Mouse (Mus musculus) lung, adult 2 months (tissue): ENCODE measurements around the gene Ipo5. TPM values are rescaled to one million over a fixed set of nuclear protein-coding genes. Genes with fewer than 3 reads are reported as not detected.
A peak's percentile ranks its signal among the peaks of the same experiment; 100 is the strongest.

Source experiments
- DNase-seq: peaks from one replicate; pipeline ENCODE4 v3.0.0; 2022
- H3K4me1 ChIP-seq: fragments of 200-500 bp; 2 replicates; pipeline ENCODE4 v1.6.1; 2011; ENCODE audit warnings: low read length; ENCODE audit not compliant: control insufficient read depth, insufficient read depth
- H3K4me3 ChIP-seq: fragments of 200-500 bp; replicated peaks from 2 replicates; pipeline ENCODE3; 2011; ENCODE audit warnings: low read depth, mild to moderate bottlenecking, control low read depth, low read length; ENCODE audit errors: extremely low read depth
- CTCF ChIP-seq: fragments of 200-500 bp; IDR thresholded peaks from 2 replicates; pipeline ENCODE4 v1.5.1; 2011; ENCODE audit warnings: mild to moderate bottlenecking, low read length, control low read depth; ENCODE audit not compliant: insufficient read depth
- POLR2A ChIP-seq: fragments of 200-500 bp; IDR thresholded peaks from 2 replicates; pipeline ENCODE4 v1.6.1; 2011; ENCODE audit warnings: low read depth, mild to moderate bottlenecking, control low read depth, low read length, borderline replicate concordance; ENCODE audit errors: extremely low read depth
- WGBS: fragments of 180-500 bp; shearing (Covaris S2); methylation state at CpG from one replicate; pipeline ENCODE4 v1.1.7; 2018; 5-methylcytosine and 5-hydroxymethylcytosine counted together
- polyA plus RNA-seq: library from polyadenylated mRNA; depleted of rRNA; stranded (reverse); fragments of >200 nt; gene quantifications from 2 replicates; pipeline ENCODE4 v1.2.3, GENCODE M21; 2012; rRNA removed

Ipo5 gene
- 10.3 and 17.8 TPM in 2 replicates for polyA plus RNA-seq

GRCm38 (mm10) chr14:120910733-120911324 is at the start of gene Ipo5:
Gene Ipo5, plus strand, starts transcription at chr14:120911224.
- H3K4me3 ChIP-seq: peak within 1 kb of the TSS; percentile 91
- peaks cover 2% of the 10 kb centered on the region; the same call in 1 of the 2 replicates for H3K4me1 ChIP-seq
- WGBS: 1% methylated on average over 81 of the region's 83 CpGs
- DNase-seq: peak; percentile 94
- no peak for TF ChIP-seq CTCF
- TF ChIP-seq POLR2A: 0 out of 2 replicates have a peak, but pooled peaks have one; percentile 29

GRCm38 (mm10) chr14:120863205-120863604 is 47.8 kb upstream of the Ipo5 start:
- TF ChIP-seq POLR2A: no peak
- TF ChIP-seq CTCF: no peak
- DNase-seq: no peak
- Histone ChIP-seq H3K4me3 (no peak overlapping the region), H3K4me1 (no peaks in the 10 kb centered on the region)
- 69% methylated on average over 3 of the region's 3 CpGs for WGBS

GRCm38 (mm10) chr14:120864896-120865295 is 46.1 kb upstream of the Ipo5 start:
- H3K4me3 ChIP-seq: no peak overlapping the region
- no peak for DNase-seq
- TF ChIP-seq POLR2A: no peak
- TF ChIP-seq CTCF: no peak
- 79% methylated on average over 4 of the region's 4 CpGs for WGBS
- no peaks in the 10 kb centered on the region for H3K4me1 ChIP-seq

GRCm38 (mm10) chr14:120866573-120866972 is 44.5 kb upstream of the Ipo5 start:
- no peak for DNase-seq
- TF ChIP-seq POLR2A (no peak), CTCF (no peak)
- whole genome bisulfite sequencing: 91% methylated on average over 8 of the region's 8 CpGs
- Histone ChIP-seq H3K4me3 (no peak overlapping the region), H3K4me1 (no peaks in the 10 kb centered on the region)

- H3K4me3 ChIP-seq: no peak overlapping the region
- no peak for DNase-seq
- H3K4me1 ChIP-seq: no peaks in the 10 kb centered on the region
- 77% methylated on average over 5 of the region's 5 CpGs for WGBS
- TF ChIP-seq CTCF (no peak), POLR2A (no peak)
These were observed 43.9 kb upstream of the Ipo5 start for GRCm38 (mm10) chr14:120867121-120867520.

- WGBS: 35% methylated on average over 8 of the region's 8 CpGs
- DNase-seq: no peak
- no peak for TF ChIP-seq POLR2A
- no peak for TF ChIP-seq CTCF
- no peaks in the 10 kb centered on the region for H3K4me1 ChIP-seq
- H3K4me3 ChIP-seq: no peak overlapping the region
These were observed 42.5 kb upstream of the Ipo5 start for GRCm38 (mm10) chr14:120868494-120868893.

- H3K4me1 ChIP-seq: no peaks in the 10 kb centered on the region
- WGBS: 79% methylated on average over 5 of the region's 5 CpGs
- no peak for TF ChIP-seq CTCF
- no peak for TF ChIP-seq POLR2A
- no peak overlapping the region for H3K4me3 ChIP-seq
- DNase-seq: no peak
These were observed 40.3 kb upstream of the Ipo5 start for GRCm38 (mm10) chr14:120870736-120871135.

GRCm38 (mm10) chr14:120874397-120874796 is 36.6 kb upstream of the Ipo5 start:
- no peak overlapping the region for H3K4me3 ChIP-seq
- H3K4me1 ChIP-seq: no peaks in the 10 kb centered on the region
- TF ChIP-seq POLR2A (no peak), CTCF (no peak)
- no peak for DNase-seq
- 77% methylated on average over 7 of the region's 7 CpGs for WGBS

GRCm38 (mm10) chr14:120875144-120875543 is 35.9 kb upstream of the Ipo5 start:
- Histone ChIP-seq H3K4me3 (no peak overlapping the region), H3K4me1 (no peaks in the 10 kb centered on the region)
- 59% methylated on average over 9 of the region's 9 CpGs for WGBS
- no peak for TF ChIP-seq POLR2A
- TF ChIP-seq CTCF: peak; percentile 29; the same call in 1 of the 2 replicates
- no peak for DNase-seq

GRCm38 (mm10) chr14:120875811-120876388 is 35.1 kb upstream of the Ipo5 start:
- WGBS: 80% methylated on average over 16 of the region's 16 CpGs
- no peak for DNase-seq
- H3K4me3 ChIP-seq: no peak overlapping the region
- TF ChIP-seq CTCF (no peak), POLR2A (no peak)
- H3K4me1 ChIP-seq: no peaks in the 10 kb centered on the region
